Mouse (Mus musculus): Measurements from ENCODE around the gene Clasp1. TPM values are rescaled to one million over a fixed set of nuclear protein-coding genes. Genes with fewer than 3 reads are reported as not detected.

Gene Clasp1
- polyA plus RNA-seq, 1 experiment from 2014 or later: 117 TPM

DNA sequence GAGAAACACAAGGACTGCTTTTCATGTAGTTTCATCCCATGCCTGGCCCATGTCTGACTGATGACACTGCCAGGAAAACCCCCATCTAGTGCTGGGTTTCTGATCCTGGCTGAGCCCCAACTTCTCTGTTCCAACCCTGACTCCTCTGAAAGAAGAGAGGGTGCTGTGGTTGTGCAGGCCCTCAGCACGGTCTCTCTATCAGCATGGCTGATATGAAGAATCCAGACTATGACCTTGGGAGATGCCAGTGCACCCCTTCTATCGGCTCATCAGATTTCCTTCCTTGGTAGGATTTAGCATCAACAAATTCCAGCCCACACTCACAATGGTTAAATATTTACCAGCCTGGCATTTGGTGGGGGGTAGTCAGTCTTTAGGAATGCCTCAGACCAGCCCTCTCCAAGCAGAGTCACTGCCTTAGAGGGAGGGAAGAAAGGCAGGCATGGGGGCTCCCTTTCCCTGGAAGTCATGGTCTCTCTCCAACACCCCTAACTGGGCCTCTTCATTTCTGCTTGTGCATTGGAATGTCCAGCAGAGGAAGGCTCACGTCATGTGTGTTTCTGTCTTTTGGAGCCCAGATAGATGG lies 272.1 kb downstream of the Clasp1 start:
- H3K4me3 ChIP-seq: no peak overlapping the region
- 68% methylated on average over 3 of the region's 3 CpGs for WGBS
- H3K9ac ChIP-seq: no peak overlapping the region
- H3K4me2 ChIP-seq: no peak overlapping the region
- H3K4me1 ChIP-seq (replicated peaks): no peaks in the 10 kb centered on the region
- no peaks in the 10 kb centered on the region for H3K27me3 ChIP-seq
- no peak overlapping the region for H3K27ac ChIP-seq
- H3K36me3 ChIP-seq: no peaks in the 10 kb centered on the region
- no peaks in the 10 kb centered on the region for H3K9me3 ChIP-seq
- no peak for ATAC-seq (ENCODE audit: low FRiP score)

Other genes with a start within 250 kb of the Clasp1 start
- 0.29 and 0.58 TPM in 2 replicates for gene Gm29106, start 212.5 kb upstream of the Clasp1 start, polyA plus RNA-seq (2015; fragmentation: Nextera tagmentation; extraction: Ambion mirVana)
- gene Tsn, start 77.3 kb upstream of the Clasp1 start, polyA plus RNA-seq (2015; fragmentation: Nextera tagmentation; extraction: Ambion mirVana): 465 and 467 TPM in 2 replicates
- gene Nifk, start 67.2 kb upstream of the Clasp1 start, polyA plus RNA-seq (2015; fragmentation: Nextera tagmentation; extraction: Ambion mirVana): 69.8 and 70.1 TPM in 2 replicates
- 0.19 and 0.30 TPM in 2 replicates for gene Tfcp2l1, start 238.9 kb downstream of the Clasp1 start, polyA plus RNA-seq (2015; fragmentation: Nextera tagmentation; extraction: Ambion mirVana)